9 mouse cellular contexts compared by ENCODE assay signal in the genomic region with DNA sequence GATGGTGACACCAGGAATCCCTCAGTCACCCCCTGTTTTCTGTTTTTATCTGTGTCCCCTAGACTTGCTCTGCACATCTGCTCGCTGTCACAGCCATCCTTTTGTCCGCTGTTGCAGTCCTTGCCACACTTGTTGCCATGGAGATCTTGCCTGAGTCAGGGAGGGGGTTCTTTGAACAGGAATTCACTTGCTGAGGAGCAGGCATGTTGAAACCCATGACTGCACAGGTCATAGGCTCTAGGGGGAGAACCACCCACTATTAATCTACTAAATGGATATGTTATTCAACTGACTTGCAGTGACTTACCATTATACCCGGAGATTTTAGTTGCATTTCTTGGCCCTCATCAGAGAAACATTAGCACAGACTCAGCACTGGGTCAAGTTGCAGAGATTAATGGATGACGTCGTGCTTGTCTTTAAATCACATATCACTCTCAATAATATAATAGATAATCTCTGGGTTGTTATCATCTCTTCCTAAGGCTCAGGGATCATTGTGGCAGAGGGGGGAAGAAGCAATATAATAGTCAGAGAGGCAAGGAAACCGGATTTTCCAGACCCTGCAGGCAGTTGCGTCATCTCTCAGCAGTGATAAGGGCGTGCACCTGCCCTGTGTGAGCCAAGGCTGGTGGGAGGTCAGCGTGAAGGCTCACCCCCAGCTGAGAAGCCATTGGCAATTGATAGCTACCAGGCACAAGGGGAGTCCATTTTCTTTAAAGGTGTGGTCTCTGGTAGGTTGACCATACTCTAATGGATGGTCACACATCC.
DNase-seq lines count a peak whose midpoint lies in the region; ATAC-seq lines count a peak whose summit lies in the region.
"Had no signal": no experiment of that assay in that cellular context is flagged by ENCODE, and none has a peak within 500 bp of the region (broad histone marks: within the 10 kb centered on the region; RNA-seq: fewer than 3 reads in every experiment).

No protein-coding gene starts in this region.

- H3K4me3 ChIP-seq in kidney, embryonic 14.5 days (ENCODE audit: low read length), result no peak overlapping the region
- H3K4me3 ChIP-seq in hindbrain, embryonic 13.5 days, result no peak overlapping the region
- H3K4me3 ChIP-seq in midbrain, embryonic 15.5 days, result no peak overlapping the region
- H3K4me3 ChIP-seq: liver, embryonic 13.5 days had no signal

- no peaks in the 10 kb centered on the region for H3K36me3 ChIP-seq in kidney, embryonic 14.5 days (ENCODE audit: control insufficient read depth, insufficient read depth, low read length)
- no peaks in the 10 kb centered on the region for H3K36me3 ChIP-seq in hindbrain, embryonic 13.5 days
- no peaks in the 10 kb centered on the region for H3K36me3 ChIP-seq in midbrain, embryonic 15.5 days (replicated peaks)
- H3K36me3 ChIP-seq: liver, embryonic 13.5 days had no signal

- no peaks in the 10 kb centered on the region for H3K9me3 ChIP-seq in kidney, embryonic 14.5 days (ENCODE audit: control insufficient read depth, low read length)
- no peaks in the 10 kb centered on the region for H3K9me3 ChIP-seq in hindbrain, embryonic 13.5 days
- no peaks in the 10 kb centered on the region for H3K9me3 ChIP-seq in midbrain, embryonic 15.5 days
- H3K9me3 ChIP-seq: liver, embryonic 13.5 days had no signal

- peaks cover 3% of the 10 kb centered on the region; the same call in 1 of the 2 replicates for H3K4me1 ChIP-seq in kidney, embryonic 14.5 days (ENCODE audit: control insufficient read depth, insufficient read depth, low read length)
- H3K4me1 ChIP-seq in hindbrain, embryonic 13.5 days (replicated peaks), result peaks cover 20% of the 10 kb centered on the region
- H3K4me1 ChIP-seq in midbrain, embryonic 15.5 days, result peaks cover 20% of the 10 kb centered on the region

- 56% methylated on average over 9 of the region's 9 CpGs for WGBS in kidney, embryonic 14.5 days
- WGBS in hindbrain, embryonic 13.5 days, result 41% methylated on average over 9 of the region's 9 CpGs
- WGBS in midbrain, embryonic 15.5 days, result 42% methylated on average over 9 of the region's 9 CpGs

- H3K4me2 ChIP-seq in kidney, embryonic 14.5 days (replicated peaks; ENCODE audit: low read depth, low read length), result no peak overlapping the region
- H3K4me2 ChIP-seq in hindbrain, embryonic 13.5 days, result no peak overlapping the region
- H3K4me2 ChIP-seq in midbrain, embryonic 15.5 days, result no peak overlapping the region
- H3K4me2 ChIP-seq: liver, embryonic 13.5 days had no signal

- no peak overlapping the region for H3K27ac ChIP-seq in kidney, embryonic 14.5 days (ENCODE audit: low read depth, low read length)
- peak overlapping the region; percentile 18; the same call in 1 of the 2 replicates for H3K27ac ChIP-seq in hindbrain, embryonic 13.5 days
- H3K27ac ChIP-seq in midbrain, embryonic 15.5 days, result peak overlapping the region; percentile 34; the same call in 1 of the 2 replicates
- H3K27ac ChIP-seq: liver, embryonic 13.5 days had no signal

- ATAC-seq in kidney, embryonic 14.5 days (ENCODE audit: low FRiP score, low TSS enrichment), result 0 out of 2 replicates have a peak, but pooled peaks have one; percentile 33
- peak; percentile 72; the same call in 1 of the 2 replicates for ATAC-seq in hindbrain, embryonic 13.5 days (ENCODE audit: low FRiP score)
- ATAC-seq in midbrain, embryonic 15.5 days (replicated peaks), result peak; percentile 85

- H3K9ac ChIP-seq in kidney, embryonic 14.5 days (ENCODE audit: low read depth, low read length), result no peak overlapping the region
- no peak overlapping the region for H3K9ac ChIP-seq in hindbrain, embryonic 13.5 days
- no peak overlapping the region for H3K9ac ChIP-seq in midbrain, embryonic 15.5 days
- H3K9ac ChIP-seq: liver, embryonic 13.5 days had no signal

- no peak for DNase-seq in kidney, adult 9 months
- DNase-seq in brain, adult 2 months (ENCODE audit: low read depth, low spot score), result peak; percentile 61
- DNase-seq in gastrocnemius, postnatal 10 days, result no peak
- DNase-seq in gastrocnemius, postnatal 25 days, result no peak
- DNase-seq in right cerebral cortex, postnatal 36 days (ENCODE audit: low spot score in 2 of 2), result no peak
- DNase-seq: liver, embryonic 13.5 days had no signal

- H3K27me3 ChIP-seq in kidney, embryonic 14.5 days (ENCODE audit: control insufficient read depth, insufficient read depth, low read length), result no peaks in the 10 kb centered on the region
- no peaks in the 10 kb centered on the region for H3K27me3 ChIP-seq in hindbrain, embryonic 13.5 days
- 0 out of 2 replicates have a peak, but pooled peaks cover 2% of the 10 kb centered on the region for H3K27me3 ChIP-seq in midbrain, embryonic 15.5 days (replicated peaks)
- H3K27me3 ChIP-seq: liver, embryonic 13.5 days had no signal

Comparison
In these comparisons a context has a peak if more than half of its experiments do, and no peak if none do; other contexts are left out.
1. ATAC-seq: peak in every context shown above with its lines; median percentile 85 in midbrain, embryonic 15.5 days; 72 in hindbrain, embryonic 13.5 days; 33 in kidney, embryonic 14.5 days.